Mouse (Mus musculus): ENCODE results near the gene Swsap1.

DNA sequence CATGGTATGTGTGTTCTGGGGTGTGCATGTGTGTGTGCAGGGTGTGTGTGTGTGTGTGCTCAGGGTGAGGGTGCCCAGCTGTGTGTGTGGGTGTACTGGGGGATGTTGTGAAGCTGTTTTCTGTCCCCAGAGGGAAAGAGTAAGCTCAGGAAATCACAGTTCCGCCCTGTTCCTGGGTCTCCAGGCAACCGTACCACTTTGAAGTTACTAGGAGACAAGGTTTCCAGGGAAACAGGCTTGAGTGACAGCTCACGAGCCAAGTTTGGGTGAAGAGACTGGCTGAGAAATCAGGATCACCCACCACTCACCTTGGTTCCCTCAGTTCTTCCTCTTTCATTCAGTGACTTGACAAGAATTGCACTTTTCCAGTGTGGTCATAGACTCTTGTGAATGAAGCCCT, 2.0 kb upstream of the Swsap1 start:
- TF ChIP-seq POLR2A (IDR thresholded peaks at IDR 0.05; ENCODE audit: low read depth, low read length) (no peak), CTCF (conservative IDR thresholded peaks at IDR 0.05; ENCODE audit: insufficient read depth, insufficient read length, low read depth, low read length) (no peak)
